Mouse (Mus musculus) thymus, adult 2 months (tissue): ENCODE data around the gene Gphn.

ENCODE experiments used
- CTCF ChIP-seq: fragments of 200-500 bp; IDR thresholded peaks from 2 replicates; pipeline ENCODE4 v1.5.1; 2012; ENCODE audit warnings: mild to moderate bottlenecking, control low read depth, low read length, moderate library complexity, borderline replicate concordance; ENCODE audit not compliant: control insufficient read depth, poor library complexity, insufficient read depth; ENCODE audit errors: extremely low read depth
- POLR2A ChIP-seq: fragments of 200-500 bp; IDR thresholded peaks from 2 replicates; pipeline ENCODE4 v1.6.1; 2012; ENCODE audit warnings: mild to moderate bottlenecking, low read length, control low read depth, moderate library complexity; ENCODE audit not compliant: control insufficient read depth, poor library complexity, insufficient read depth; ENCODE audit errors: extremely low read depth

DNA sequence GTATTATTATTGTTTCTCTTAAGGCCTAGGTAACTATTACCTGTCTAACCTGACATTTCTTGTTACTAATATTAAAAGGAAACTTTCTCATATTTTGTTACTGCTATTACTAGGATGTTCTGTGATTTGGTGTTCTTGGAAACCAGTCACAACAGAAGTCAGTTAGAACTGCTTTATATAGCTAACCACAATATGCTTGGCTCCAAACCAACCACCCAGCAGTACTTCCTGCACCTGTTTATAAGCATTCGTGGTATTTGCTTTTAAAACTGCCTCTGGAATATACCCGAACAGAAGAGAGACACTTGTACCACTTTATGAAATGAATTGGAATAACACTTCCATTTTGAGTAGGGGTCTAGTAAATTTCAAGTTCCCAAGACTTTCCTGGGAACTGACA is 130.3 kb downstream of the Gphn start:
- no peak for TF ChIP-seq POLR2A
- TF ChIP-seq CTCF, result no peak
